8 mouse cellular contexts compared by ENCODE assay signal in genomic region chr9:21197981-21198380, GRCm38 (mm10). TPM values are rescaled to one million over a fixed set of nuclear protein-coding genes. Genes with fewer than 3 reads are reported as not detected.
A peak's percentile ranks its signal among the peaks of the same experiment; 100 is the strongest.
DNase-seq lines count a peak whose midpoint lies in the region; ATAC-seq lines count a peak whose summit lies in the region.

No protein-coding gene starts in this region.

- 0 out of 2 replicates have a peak, but pooled peaks cover under 1% of the 10 kb centered on the region for H3K27me3 ChIP-seq in forebrain, embryonic 10.5 days (ENCODE audit: poor library complexity, severe bottlenecking)
- H3K27me3 ChIP-seq in midbrain, embryonic 16.5 days (ENCODE audit: control insufficient read depth, insufficient read depth, low read depth, low read length) = no peaks in the 10 kb centered on the region

- H3K4me2 ChIP-seq in midbrain, embryonic 16.5 days (ENCODE audit: low read length) = peak overlapping the region; percentile 91

- H3K27ac ChIP-seq in forebrain, embryonic 10.5 days = peak overlapping the region; percentile 79
- peak overlapping the region; percentile 78 for H3K27ac ChIP-seq in midbrain, embryonic 16.5 days (ENCODE audit: low read length)

- peak overlapping the region; percentile 80 for H3K9ac ChIP-seq in midbrain, embryonic 16.5 days (ENCODE audit: low read depth, low read length)

- peak overlapping the region; percentile 45 for H3K4me3 ChIP-seq in forebrain, embryonic 10.5 days
- peak overlapping the region; percentile 69 for H3K4me3 ChIP-seq in midbrain, embryonic 16.5 days (ENCODE audit: low read depth, low read length)

- H3K36me3 ChIP-seq in forebrain, embryonic 10.5 days (replicated peaks) = peaks cover 2% of the 10 kb centered on the region; the same call in 1 of the 2 replicates
- peaks cover 15% of the 10 kb centered on the region for H3K36me3 ChIP-seq in midbrain, embryonic 16.5 days (ENCODE audit: control insufficient read depth, insufficient read depth, low read length)

- ATAC-seq in midbrain, embryonic 16.5 days = peak; percentile 88

- WGBS in forebrain, embryonic 10.5 days = 11% methylated on average over 4 of the region's 4 CpGs
- WGBS in midbrain, embryonic 16.5 days = 4% methylated on average over 4 of the region's 4 CpGs

- H3K4me1 ChIP-seq in forebrain, embryonic 10.5 days = peaks cover 45% of the 10 kb centered on the region
- peaks cover 14% of the 10 kb centered on the region for H3K4me1 ChIP-seq in midbrain, embryonic 16.5 days (ENCODE audit: control insufficient read depth, insufficient read depth, low read length)

- H3K9me3 ChIP-seq in forebrain, embryonic 10.5 days = no peaks in the 10 kb centered on the region
- no peaks in the 10 kb centered on the region for H3K9me3 ChIP-seq in midbrain, embryonic 16.5 days (replicated peaks; ENCODE audit: control insufficient read depth, low read length, poor library complexity, severe bottlenecking)

- DNase-seq in adrenal gland, postnatal 14 days = peak; percentile 39
- no peak for DNase-seq in adrenal gland, postnatal 10 days
- peak; percentile 68 for DNase-seq in forebrain, embryonic 10.5 days (ENCODE audit: extremely low spot score, low spot score)
- peak; percentile 76 to 81 for DNase-seq in layer of hippocampus, postnatal 10 days (ENCODE audit: low spot score in 2 of 2)
- no peak for DNase-seq in lung, postnatal 25 days (ENCODE audit: low spot score)
- DNase-seq in adrenal gland, postnatal 25 days = no peak
- no peak for DNase-seq in heart, adult 9 months (ENCODE audit: low spot score in 2 of 2)

RNA-seq across cellular contexts. Expression of gene Pde4a, which starts 32.5 kb away (rescaled TPM):
- 22.4 and 22.9 TPM in 2 replicates for total RNA-seq in adrenal gland, postnatal 14 days (2021)
- 10 to 100 TPM; 22.7 to 31.5 TPM for total RNA-seq in adrenal gland, postnatal 10 days (2021)
- 3.8 and 4.3 TPM in 2 replicates for polyA plus RNA-seq in forebrain, embryonic 10.5 days (2016; fragmentation: Nextera tagmentation; extraction: Ambion mirVana)
- 10 to 100 TPM; 58.9 to 59.5 TPM for total RNA-seq in layer of hippocampus, postnatal 10 days (2021)
- 44.2 and 49.3 TPM in 2 replicates for polyA plus RNA-seq in midbrain, embryonic 16.5 days (2015; fragmentation: Nextera tagmentation; extraction: Ambion mirVana)
- total RNA-seq in adrenal gland, postnatal 25 days (2021) = 12.9 and 13.1 TPM in 2 replicates

RNA-seq across cellular contexts. Expression of gene Keap1, which starts 41.2 kb away (rescaled TPM):
- total RNA-seq in adrenal gland, postnatal 14 days (2021) = 42.0 and 42.4 TPM in 2 replicates
- total RNA-seq in adrenal gland, postnatal 10 days (2021) = 10 to 100 TPM; 39.4 to 45.8 TPM
- polyA plus RNA-seq in forebrain, embryonic 10.5 days (2016; fragmentation: Nextera tagmentation; extraction: Ambion mirVana) = 46.7 and 48.6 TPM in 2 replicates
- total RNA-seq in layer of hippocampus, postnatal 10 days (2021) = 10 to 100 TPM; 51.7 to 56.5 TPM
- 68.0 and 69.9 TPM in 2 replicates for polyA plus RNA-seq in midbrain, embryonic 16.5 days (2015; fragmentation: Nextera tagmentation; extraction: Ambion mirVana)
- 50.8 and 51.5 TPM in 2 replicates for total RNA-seq in adrenal gland, postnatal 25 days (2021)

RNA-seq across cellular contexts. Expression of gene Cdc37, which starts 48.2 kb away (rescaled TPM):
- 171 and 185 TPM in 2 replicates for total RNA-seq in adrenal gland, postnatal 14 days (2021)
- 100 to 1,000 TPM; 155 to 160 TPM for total RNA-seq in adrenal gland, postnatal 10 days (2021)
- 351 and 371 TPM in 2 replicates for polyA plus RNA-seq in forebrain, embryonic 10.5 days (2016; fragmentation: Nextera tagmentation; extraction: Ambion mirVana)
- total RNA-seq in layer of hippocampus, postnatal 10 days (2021) = 100 to 1,000 TPM; 136 to 139 TPM
- 199 and 227 TPM in 2 replicates for polyA plus RNA-seq in midbrain, embryonic 16.5 days (2015; fragmentation: Nextera tagmentation; extraction: Ambion mirVana)
- total RNA-seq in adrenal gland, postnatal 25 days (2021) = 190 and 202 TPM in 2 replicates

RNA-seq across cellular contexts. Expression of gene S1pr5, which starts 50.3 kb away (rescaled TPM):
- 1.8 and 2.3 TPM in 2 replicates for total RNA-seq in adrenal gland, postnatal 14 days (2021)
- total RNA-seq in adrenal gland, postnatal 10 days (2021) = 1 to 10 TPM; 1.4 to 1.7 TPM
- 0.07 and 0.10 TPM in 2 replicates for polyA plus RNA-seq in forebrain, embryonic 10.5 days (2016; fragmentation: Nextera tagmentation; extraction: Ambion mirVana)
- 1 to 10 TPM; 2.4 to 3.0 TPM for total RNA-seq in layer of hippocampus, postnatal 10 days (2021)
- polyA plus RNA-seq in midbrain, embryonic 16.5 days (2015; fragmentation: Nextera tagmentation; extraction: Ambion mirVana) = 3.7 and 4.3 TPM in 2 replicates
- total RNA-seq in adrenal gland, postnatal 25 days (2021) = 0.88 and 1.3 TPM in 2 replicates

Comparison
In these comparisons a context has a peak if more than half of its experiments do, and no peak if none do; other contexts are left out.
1. DNase-seq: peak in adrenal gland, postnatal 14 days (single experiment), forebrain, embryonic 10.5 days (single experiment) and layer of hippocampus, postnatal 10 days (2 of 2); none in adrenal gland, postnatal 10 days (single experiment), lung, postnatal 25 days (single experiment), adrenal gland, postnatal 25 days (single experiment) and heart, adult 9 months (0 of 2).